Mouse (Mus musculus) mature B cell (primary cell): ENCODE results near the gene Ccdc13.

ENCODE experiments used
- in situ Hi-C: fragments of 300-500 bp; cut with MboI; formaldehyde crosslinking; loops from 2 replicates; pipeline ENCODE4 v1.14.3; 2019

Gene Ccdc13

DNA sequence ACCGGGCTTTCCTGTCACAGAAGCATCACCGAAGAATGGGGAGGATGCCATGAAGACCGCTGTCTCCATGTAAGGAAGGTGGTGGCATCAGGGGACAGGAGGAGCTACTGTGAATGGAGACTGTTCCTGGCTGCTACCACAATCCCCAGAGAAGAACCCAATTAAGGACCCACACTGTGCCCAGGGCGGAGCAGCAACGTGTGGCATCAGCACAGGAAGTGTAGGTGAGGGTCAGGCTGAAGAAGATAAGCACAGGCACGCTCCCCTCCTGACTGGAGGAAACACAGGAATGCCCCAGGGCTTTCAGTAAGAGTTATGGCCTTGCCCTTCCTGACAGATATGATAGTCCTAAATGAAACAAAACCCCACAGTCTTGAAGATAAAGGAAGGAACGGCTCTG lies 36.5 kb downstream of the Ccdc13 start:
- in situ Hi-C loops: no loop called here

DNA sequence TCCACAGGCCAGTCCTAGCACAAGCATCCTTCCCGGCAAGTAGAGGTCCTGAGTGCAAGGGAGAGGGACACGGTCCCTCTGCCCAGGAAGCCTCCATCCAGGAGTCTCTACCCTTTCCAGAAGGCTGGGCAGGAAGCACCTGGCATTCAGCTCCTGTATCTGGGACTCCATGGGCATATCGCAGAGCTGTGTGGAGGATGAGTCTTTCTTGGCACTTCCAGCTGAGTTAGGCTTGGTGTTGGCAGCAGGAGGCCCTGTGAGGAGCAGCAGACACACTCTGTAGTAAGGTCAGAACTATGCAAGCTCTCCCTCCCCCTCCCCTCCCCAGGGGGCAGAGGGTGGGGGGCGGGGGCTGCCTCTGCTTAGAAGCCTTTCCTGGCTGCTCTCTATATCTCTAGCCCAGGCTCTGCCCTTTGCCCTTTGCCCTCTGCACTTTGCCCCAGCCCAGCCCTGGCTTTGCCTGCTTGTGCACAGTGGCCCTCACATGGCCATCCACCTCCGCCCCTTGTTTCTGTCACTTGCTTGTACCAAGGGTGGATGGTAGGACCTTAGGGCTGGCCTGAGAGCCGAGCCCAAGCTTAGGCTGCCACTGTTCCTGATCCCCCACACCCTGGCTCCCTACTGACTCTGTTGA lies 40.3 kb downstream of the Ccdc13 start:
- in situ Hi-C loops: no loop called here

DNA sequence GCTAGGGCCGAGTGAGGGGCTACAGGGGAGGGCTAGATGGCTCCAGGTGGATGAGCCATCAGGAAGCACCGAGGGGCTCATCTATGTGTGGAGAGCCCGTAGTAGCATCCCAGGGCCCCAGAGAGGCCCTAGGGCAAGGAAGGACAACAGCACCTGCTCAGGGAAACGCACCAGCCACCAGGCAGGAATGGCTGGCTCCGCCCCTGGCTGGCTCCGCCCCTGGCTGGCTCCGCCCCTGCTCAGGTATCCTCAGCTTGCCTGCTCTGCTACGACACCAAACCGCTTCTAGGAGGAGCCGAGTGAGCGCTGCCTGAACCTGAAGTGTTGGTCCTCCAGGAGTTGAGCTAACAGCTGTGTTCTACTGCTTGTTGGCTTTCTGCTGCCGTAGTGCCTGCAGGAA lies 41.5 kb downstream of the Ccdc13 start:
- in situ Hi-C loops: no loop called here

DNA sequence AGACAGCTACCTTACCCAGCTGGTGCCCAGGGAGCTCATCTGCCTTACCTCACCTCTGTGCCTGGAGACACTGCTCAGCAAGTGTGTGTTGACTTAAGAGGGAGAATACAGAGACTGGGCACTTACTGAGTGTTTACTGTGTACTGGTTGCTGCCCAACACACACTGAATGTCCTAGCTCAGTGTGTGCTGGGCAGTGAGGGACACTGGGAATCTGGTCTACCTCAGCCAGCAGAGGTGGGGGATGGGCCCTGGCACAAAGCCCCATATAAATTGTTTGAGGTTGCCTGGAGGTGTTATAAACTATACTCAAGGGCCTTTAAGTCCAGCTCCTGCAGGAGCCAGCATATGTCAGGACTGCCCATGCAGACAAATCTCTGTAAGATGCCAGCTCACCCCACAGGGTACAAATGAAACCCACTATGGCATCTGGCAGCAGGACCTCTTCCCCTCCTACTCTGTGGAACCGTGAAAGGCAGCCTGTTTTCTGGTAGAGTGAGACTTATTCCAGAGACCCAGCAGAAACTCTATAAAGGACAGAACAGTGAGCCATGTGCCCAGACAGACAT lies 44.2 kb downstream of the Ccdc13 start:
- in situ Hi-C loops: no loop called here

DNA sequence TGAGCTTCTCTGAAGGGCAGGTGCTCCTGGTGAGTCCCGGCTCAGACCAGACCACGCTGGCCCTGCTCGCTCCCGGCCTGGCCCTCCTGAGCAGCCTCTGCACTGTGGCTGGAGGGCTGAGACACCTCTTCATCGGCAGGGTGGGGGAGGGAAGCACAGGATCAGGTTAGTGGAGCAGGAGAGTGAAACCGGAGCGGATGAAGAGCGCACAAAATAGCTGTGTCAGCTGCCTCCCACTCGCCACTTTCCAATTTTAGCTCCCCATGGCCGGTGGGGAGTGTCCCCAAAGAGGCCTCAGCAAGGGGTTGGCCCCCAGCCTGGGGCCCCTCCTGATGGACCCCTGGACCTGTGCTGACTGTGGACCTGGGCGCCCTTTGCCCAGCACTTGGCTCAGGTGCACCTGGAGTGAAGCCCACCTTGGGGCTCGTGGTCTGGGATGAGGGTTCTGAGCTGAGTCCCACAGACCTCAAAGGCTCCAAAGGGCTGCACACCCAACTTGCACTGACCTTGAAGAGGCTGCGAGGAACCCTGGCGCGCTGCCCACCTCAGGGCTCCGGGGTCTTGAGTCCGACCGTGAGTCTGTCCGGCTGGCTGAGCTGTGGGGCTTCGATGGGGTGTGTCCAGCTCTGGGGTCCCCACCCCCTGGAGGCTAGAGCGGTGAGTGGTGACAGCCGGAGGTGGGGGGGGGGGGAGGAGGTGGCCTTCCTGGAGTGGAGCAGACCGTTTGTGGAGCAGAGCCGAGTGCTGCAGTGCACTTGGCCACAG lies 47.3 kb downstream of the Ccdc13 start, which contains the start of gene Hhatl:
Gene Hhatl (minus strand): TSS at position 751 of the 765 bp plus-strand sequence.
- in situ Hi-C loops: no loop called here

DNA sequence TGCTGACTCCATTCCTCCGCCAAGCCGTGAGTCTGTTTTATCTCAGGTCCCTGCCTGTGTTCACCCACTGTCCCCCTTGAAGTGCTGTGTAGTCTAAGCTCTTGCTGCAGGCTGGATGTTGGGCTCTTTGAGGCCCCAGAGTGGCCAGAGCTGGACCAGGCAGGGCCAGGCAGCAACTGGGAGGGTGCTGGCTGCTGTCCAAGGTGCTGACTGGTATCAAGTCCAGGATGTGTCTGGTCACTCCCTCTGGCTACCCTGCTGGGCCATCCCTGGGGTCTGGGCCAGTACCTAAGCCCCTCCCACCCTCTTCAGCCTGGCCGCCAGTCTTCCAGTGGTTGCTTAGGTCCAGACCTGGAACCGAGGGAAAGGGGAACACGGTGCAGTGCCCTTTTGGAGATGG lies 48.1 kb downstream of the Ccdc13 start:
- in situ Hi-C loops: no loop called here

DNA sequence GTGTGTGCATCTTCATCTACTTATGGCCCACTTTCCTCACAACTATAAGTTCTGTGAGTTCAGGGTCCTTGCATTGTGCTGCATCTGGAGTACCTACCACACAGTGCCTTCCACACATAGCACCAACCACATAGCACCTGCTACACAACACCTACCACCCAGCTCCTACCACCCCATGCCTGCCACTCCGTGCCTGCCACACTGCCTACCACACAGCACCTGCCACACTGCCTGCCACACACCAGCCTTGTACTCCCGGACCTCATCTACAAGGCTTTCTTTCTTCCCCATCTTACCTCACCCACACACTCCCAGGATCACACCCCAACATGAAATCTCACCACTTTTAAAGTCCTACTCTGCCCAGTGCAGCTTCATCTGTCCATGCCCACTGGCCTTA lies 52.9 kb downstream of the Ccdc13 start:
- in situ Hi-C loops: no loop called here

DNA sequence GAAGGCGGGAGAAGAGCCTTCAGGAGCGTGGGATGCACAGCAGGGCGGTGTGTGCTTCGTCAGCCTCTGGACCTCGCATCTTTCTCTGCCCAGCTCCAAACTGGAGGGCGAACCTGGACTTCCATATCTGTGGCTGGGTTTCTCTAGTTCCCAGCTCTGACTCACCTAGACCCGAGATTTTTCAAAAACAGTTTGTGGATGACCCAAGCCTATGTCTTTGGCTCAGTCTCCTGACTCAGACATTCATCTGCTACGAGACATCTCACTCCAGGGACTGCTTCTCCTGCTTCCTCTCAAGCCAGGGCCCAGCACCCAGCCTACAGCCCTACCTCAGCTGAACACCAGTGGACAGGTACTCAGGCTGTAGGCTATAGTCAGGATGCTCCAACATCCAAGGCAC lies 54.0 kb downstream of the Ccdc13 start:
- in situ Hi-C loops: no loop called here

DNA sequence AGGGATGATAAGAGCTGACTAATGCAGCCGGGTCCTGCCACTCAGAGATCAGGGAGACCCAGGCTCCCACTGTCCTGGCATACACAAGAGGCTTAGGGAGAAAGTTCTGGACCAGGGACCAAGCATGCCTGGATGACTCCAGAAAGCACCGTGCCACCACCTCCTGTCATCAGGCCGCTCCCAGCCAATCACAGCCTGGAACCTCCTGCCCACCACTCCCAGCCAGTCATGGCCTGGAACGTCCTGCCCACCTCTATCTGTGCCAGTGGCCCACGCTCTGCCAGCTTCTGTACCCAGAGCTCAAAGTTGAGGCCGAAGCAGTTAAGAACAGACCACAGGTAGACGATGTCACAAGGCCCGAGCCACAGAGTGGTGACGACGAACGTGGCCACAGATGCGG lies 54.5 kb downstream of the Ccdc13 start:
- in situ Hi-C loops: no loop called here

DNA sequence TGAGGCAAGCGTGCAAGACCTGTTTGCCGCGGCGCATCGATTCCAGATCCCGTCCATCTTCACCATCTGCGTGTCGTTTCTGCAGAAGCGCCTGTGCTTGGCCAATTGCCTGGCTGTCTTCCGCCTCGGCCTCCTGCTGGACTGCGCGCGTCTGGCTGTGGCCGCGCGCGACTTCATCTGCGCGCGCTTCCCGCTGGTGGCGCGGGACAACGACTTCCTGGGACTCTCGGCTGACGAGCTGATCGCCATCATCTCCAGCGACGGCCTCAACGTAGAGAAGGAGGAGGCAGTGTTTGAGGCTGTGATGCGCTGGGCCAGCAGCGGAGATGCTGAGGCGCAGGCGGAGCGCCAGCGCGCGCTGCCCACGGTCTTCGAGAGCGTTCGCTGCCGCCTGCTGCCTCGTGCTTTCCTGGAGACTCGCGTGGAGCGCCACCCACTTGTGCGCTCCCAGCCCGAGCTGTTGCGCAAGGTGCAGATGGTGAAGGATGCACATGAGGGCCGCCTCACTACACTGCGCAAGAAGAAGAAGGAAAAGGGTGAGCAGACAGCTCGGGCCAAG lies 61.1 kb downstream of the Ccdc13 start:
- in situ Hi-C loops: no loop called here

DNA sequence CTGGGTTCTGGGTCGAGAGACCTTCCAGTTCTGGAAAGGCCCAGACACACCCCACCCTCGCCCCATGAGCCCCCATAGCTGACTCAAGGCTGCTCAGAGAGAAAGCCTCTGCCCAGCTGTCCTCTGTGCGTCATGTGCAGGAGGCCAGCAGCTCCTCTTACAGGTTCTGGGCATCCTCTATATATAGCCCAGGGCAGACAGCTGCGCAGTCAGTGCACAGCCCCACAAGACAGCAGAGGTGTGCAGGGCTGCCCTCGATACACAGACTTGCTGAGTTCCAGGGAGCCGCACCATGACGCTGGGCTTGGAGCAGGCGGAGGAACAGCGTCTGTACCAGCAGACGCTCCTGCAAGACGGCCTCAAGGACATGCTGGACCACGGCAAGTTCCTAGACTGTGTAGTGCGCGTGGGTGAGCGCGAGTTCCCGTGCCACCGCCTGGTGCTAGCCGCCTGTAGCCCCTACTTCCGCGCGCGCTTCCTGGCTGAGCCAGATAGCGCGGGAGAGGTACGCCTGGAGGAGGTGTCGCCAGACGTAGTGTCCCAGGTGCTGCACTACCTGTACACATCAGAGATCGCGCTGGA lies 61.7 kb downstream of the Ccdc13 start, which contains the start of gene Klhl40:
Gene Klhl40 (plus strand): TSS at position 124 of the 582 bp plus-strand sequence.
- in situ Hi-C loops: no loop called here

DNA sequence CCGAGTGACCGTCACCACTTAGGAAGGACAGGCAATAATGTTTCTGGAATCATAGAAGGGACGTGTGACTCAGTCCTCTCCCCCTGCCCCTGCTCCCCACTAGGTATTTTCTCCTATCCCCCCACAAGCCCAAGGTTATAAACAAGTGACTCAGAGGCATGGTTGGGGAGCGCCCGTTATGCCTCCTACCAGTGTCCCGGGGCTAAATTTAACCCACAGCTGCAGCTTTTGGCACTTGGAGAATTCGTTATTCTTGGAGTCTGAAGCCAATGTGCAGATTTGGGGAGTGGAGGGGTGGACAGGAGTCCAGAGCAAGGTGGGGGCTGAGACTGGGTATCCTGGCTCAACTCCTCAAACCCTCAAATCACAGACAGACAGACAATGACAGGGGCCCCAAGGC lies 62.8 kb downstream of the Ccdc13 start:
- in situ Hi-C loops: no loop called here

DNA sequence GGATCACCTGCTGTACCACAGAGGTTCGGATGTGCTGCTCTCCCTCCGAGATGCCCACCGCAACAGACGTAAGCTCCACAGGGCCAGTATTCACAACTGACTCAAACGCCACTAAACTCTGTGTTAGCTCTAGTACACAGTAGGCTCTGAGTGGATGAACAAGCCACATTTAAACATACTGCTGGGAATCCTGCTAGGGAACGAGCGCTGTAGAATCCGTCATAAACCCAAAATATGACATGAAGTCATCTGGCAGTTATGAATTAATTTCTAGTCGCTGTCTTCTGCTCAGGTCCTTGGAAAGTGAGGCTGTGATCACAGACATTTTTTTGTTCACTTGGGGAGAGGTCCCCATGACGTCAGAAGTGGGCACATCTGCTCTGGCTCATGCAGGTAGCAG lies 63.3 kb downstream of the Ccdc13 start:
- in situ Hi-C loops: no loop called here

DNA sequence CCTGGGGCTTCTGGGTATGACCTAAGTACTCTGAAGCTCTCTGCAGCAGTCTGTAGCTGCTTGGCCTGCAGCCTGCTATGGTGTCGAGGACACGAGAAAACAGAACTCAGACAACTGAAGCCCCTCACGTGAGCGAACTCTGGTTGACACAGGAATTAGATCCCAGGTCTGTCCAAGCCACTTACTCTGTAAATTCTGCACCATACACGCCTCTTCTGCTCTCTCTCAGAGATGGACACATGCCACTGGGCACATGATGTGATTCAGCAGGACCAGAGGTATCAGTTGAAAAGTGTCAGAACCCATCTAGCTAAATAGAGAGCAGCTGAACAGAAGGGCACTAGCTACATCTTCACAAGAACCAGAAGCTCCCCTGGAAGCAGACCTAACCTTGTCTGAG lies 66.8 kb downstream of the Ccdc13 start:
- in situ Hi-C loops: no loop called here

DNA sequence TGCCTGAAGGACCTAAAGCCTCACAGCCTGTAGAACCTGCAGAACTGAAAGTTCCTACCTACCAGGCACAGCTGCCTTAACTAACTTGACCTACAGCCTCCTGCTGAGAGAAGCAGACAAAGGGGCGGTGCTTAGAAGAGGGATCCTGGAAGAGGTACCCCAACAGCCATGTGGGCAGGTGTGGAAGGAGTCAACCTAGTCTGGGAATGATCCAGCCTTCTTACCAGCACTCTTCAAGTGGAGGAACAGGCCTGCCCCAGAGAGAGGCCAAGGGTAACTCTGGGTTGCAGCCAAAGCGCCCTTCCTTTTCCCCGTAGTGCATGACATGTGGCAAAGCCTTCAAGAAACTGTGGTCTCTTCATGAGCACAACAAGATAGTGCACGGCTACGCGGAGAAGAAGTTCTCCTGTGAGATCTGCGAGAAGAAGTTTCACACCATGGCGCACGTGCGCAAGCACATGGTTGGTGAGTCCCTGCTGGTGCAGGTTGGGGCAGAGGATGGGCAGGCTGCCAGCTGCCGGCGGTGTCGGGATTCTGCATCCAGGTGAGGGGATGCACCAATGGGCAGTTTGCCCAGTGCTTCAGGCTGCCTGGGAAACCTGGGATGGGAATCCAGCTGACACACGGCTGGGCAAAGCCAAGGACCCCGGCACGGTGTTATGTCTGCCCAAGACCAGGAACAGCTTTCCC lies 74.0 kb downstream of the Ccdc13 start:
- in situ Hi-C loops: no loop called here

DNA sequence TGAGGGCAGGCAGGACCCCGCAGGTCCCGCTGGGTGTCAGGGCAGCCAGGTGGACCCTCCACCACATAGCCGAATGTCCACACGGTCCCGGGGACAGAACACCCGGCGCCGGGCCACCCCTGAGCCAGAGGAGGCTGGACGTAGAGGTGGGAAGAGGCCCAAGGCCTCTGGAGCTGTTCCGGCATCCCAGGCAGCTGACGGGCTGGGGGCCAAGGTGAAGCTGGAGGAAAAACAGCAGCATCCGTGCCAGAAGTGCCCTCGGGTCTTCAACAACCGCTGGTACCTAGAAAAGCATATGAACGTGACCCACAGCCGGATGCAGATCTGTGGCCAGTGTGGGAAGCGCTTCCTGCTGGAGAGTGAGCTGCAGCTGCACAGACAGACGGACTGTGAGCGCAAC lies 75.5 kb downstream of the Ccdc13 start:
- in situ Hi-C loops: no loop called here

DNA sequence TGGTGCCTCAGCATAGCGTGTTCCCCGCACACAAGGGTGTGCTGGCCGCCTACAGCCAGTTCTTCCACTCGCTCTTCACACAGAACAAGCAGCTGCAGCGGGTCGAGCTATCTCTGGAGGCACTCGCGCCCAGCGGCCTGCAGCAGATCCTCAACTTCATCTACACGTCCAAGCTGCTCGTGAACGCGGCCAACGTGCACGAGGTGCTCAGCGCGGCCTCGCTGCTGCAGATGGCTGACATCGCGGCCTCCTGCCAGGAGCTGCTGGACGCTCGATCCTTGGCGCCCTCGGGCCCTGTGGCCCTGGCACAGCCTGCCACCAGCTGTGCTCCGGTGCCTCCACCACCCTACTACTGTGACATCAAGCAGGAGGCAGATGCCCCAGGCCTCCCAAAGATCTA lies 76.5 kb downstream of the Ccdc13 start:
- in situ Hi-C loops: no loop called here

DNA sequence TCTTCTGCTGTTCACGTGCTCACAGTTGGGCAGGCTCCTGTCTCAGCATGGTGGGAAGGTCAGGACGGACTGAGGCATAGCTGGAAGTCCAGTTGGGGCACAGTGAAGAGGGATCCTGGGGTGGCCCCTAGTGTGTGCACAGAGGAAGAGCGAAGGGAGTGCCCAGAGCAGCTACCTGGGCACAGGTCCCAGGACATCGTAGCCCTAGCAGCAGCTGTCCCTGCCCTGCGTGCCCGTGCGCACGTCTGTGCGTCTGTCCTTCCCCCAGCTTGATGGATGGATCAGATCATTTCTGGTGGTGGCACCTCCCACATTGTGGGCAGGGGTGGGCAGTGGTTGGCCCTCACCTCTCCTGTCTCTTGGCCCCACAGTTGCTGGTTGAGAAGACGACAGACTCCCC lies 77.0 kb downstream of the Ccdc13 start:
- in situ Hi-C loops: no loop called here

DNA sequence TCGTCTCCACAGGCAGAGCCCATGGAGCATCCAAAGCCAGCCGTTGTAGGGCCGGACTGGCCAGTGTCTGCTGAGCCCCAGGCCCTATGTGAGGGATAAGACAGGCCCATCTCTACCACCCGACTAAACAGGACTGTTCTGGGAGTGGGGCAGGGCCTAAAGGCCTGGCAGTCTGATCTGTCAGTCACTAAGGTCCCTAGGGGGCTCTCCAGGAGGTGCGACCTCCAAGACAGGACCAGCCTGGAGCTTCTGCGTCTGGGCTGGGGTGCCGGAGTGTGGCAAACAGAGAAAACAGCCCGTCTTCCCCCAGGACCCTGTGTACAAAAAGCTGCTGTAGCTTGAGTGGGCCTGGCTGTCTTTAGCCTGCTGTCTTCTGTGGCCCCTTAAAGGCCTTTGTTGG lies 77.5 kb downstream of the Ccdc13 start:
- in situ Hi-C loops: no loop called here

DNA sequence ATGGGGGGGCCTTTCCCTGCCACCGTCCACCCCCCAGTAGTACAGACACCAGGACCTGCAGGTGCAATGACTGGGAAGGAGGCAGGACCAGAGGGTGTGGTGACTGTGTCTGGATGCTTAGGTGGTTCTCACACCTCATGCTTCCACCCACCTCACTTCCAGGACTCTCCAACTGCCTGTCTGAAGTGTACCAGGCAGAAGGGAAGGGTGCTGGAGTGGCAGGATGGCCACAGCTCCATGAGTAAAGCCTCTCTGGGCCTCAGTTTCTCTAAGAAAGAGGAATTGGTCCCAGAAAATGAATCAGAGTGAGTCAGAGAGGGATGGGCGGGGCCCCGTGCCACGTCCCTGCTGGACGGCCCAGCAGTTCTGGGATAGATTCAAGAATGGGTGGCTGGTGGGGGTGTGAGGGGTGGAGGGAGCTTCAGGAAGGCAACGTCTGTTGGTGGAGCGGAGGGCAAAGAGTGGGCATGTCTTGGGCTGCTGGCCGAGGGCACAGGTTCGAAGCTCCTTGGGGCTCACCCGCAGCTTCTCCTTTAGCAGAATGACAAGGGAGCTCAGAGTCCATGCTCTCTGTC lies 78.1 kb downstream of the Ccdc13 start:
- in situ Hi-C loops: no loop called here

DNA sequence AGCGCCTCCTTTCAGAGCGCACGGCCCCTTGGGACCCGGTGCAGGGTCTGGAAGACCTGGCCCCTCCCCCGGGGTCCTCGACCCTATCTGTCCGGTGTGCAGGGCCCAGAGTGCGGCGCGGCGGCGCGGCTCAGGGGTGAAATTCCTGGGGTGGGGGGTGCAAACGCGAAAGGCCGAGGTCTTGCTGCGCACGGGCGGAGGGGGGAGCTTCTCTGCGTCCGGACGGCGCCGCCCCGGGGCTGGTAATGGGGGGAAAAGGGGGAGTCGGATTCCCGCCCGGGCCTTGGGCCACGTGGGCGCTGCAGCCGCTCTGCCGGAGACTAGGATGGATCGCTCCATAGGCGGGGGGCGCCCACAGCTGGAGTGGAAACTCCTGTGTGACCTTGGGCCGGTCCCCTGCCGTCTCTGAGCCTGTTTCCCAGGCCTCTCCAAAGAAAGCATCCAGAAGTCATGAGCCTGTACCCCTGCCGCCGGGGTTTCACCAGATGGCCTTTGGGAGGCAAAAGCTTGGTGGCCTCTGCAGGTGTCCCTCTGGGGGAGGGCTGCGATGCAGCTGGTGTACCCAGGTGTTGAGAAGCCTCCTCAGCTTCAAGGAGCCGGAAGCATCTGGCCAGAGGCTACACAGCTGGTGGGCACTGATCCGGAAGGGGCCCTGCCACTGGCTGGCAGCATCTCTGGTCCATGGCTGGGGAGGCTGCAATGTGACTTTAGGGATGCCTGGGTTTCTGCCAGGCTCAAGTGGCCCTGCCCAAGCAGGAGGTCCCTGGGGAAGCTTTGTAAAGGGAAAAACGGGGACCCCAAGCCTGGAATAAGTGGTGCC lies 78.8 kb downstream of the Ccdc13 start:
- in situ Hi-C loops: no loop called here
